Mouse (Mus musculus) stomach, adult 2 months (tissue): ENCODE measurements around the gene Gm10436. TPM values are rescaled to one million over a fixed set of nuclear protein-coding genes. Genes with fewer than 3 reads are reported as not detected.

ENCODE experiments used
- polyA plus RNA-seq: library from polyadenylated mRNA; depleted of rRNA; stranded (reverse); fragments of >200 nt; gene quantifications from 2 replicates; pipeline ENCODE4 v1.2.3, GENCODE M21; 2012; rRNA removed

Gene Gm10436
- polyA plus RNA-seq, result not detected in 2 replicates

GRCm38 (mm10) chr12:88182008-88182407 is at the start of gene Gm10436:
Gm10436 (minus strand) TSS chr12:88182108.

Other genes with a start within 250 kb of the Gm10436 start
- not detected in 2 replicates for gene Gm2042, start 228.0 kb downstream of the Gm10436 start, polyA plus RNA-seq
- gene Gm2075, start 170.3 kb downstream of the Gm10436 start, polyA plus RNA-seq, result not detected in 2 replicates
- not detected in 2 replicates for gene Gm6803, start 163.3 kb downstream of the Gm10436 start, polyA plus RNA-seq
- not detected in 2 replicates for gene Gm2056, start 155.1 kb downstream of the Gm10436 start, polyA plus RNA-seq
- gene Gm16368, start 98.4 kb downstream of the Gm10436 start, polyA plus RNA-seq, result not detected in 2 replicates
- gene Gm8332, start 68.0 kb upstream of the Gm10436 start, polyA plus RNA-seq, result not detected in 2 replicates
- gene Gm5662, start 92.4 kb upstream of the Gm10436 start, polyA plus RNA-seq, result not detected in 2 replicates
- gene Gm5039, start 141.9 kb upstream of the Gm10436 start, polyA plus RNA-seq, result not detected in 2 replicates
- gene Adck1, start 178.4 kb upstream of the Gm10436 start, polyA plus RNA-seq, result 11.9 and 15.9 TPM in 2 replicates